Mouse (Mus musculus) lung, postnatal 4 days (tissue): ENCODE results near the gene Pacrg.

Experiments
- DNase-seq, 2 experiments: peaks; one replicate each; pipeline ENCODE4 v3.0.0; 2021

The Pacrg gene

GRCm38 (mm10) chr17:10620621-10621020, 219.5 kb downstream of the Pacrg start:
- DNase-seq: no peak

DNA sequence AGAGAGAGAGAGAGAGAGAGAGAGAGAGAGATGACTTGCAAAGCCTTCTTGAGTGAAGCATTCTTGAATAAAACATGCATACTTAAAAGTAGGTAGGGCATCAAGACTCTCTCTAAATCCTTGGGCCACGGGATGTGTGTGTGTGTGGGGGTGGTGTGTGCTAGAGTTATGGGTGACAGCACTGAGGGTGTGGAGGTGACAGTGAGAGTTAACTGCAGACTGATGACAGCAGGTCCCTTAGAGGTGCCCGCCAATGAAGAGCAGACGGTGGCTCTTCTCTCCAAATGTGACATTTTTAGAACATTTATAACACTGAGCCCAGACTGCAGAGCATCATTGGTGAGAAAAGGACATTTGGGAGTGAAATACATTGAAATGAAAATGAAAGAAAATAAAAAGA, 220.2 kb downstream of the Pacrg start:
- DNase-seq: no peak

GRCm38 (mm10) chr17:10617656-10618055, 222.5 kb downstream of the Pacrg start:
- no peak for DNase-seq

DNA sequence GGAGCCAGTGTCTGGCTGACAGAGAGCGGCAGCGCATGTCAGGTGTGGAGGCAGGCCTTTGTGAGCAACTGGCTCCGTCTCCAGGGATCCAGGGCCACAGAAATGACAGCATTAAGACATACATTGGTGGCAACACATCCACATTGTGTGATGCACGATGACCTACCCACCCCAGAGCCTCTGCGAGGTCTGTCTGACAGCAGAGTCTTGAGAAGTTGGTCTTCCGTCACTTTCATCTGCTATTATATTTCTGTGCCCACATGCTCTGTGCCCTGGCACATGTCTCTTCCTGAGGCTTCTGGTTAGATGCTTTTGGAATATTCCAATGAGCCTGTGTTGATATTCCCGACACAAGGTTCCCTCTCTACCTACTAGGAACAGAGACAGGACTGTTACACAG, 224.5 kb downstream of the Pacrg start:
- DNase-seq: no peak

- no peak for DNase-seq
These were observed 225.4 kb downstream of the Pacrg start for GRCm38 (mm10) chr17:10614696-10615095.

DNA sequence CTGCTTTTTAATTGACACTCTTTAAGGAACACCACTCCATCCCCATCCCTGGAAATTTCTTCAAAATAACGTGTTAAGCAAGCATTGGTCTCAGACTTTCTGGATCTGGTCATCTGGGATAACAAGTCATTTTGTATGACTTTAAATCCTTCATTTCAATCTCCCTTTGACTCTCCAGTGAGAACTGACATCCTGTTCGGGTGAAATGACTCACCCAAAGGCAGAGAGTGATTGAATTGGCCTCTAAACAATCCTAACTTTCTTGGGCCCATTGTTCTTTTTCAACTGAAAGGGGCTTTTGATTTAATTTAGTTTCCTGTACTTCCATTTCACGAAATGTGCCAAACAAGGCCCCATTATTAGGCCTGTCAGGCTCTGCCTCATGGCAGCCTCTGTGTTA, 228.5 kb downstream of the Pacrg start:
- DNase-seq: no peak

- no peak for DNase-seq
These were observed 232.0 kb downstream of the Pacrg start for GRCm38 (mm10) chr17:10608146-10608545.

DNA sequence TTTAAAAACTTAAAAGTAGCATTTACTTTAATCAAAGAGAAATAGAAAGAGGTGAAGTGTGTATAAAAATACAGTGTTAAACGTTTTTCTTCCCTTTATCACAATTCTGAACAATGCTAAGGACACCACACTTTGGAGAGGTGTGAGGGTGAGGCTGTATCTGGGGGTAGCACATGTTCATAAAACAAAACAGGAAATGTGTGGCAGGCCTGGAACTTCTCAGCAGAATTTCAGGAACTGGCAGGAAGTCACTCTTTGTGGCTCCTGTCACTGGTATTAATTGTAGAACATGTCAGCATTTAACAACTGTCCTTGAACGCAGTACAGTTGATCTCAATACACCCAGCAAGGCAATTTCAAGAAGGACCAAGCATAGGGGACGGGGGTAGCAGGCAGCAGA, 234.0 kb downstream of the Pacrg start:
- no peak for DNase-seq

GRCm38 (mm10) chr17:10597741-10598140, 242.4 kb downstream of the Pacrg start:
- DNase-seq: no peak

DNA sequence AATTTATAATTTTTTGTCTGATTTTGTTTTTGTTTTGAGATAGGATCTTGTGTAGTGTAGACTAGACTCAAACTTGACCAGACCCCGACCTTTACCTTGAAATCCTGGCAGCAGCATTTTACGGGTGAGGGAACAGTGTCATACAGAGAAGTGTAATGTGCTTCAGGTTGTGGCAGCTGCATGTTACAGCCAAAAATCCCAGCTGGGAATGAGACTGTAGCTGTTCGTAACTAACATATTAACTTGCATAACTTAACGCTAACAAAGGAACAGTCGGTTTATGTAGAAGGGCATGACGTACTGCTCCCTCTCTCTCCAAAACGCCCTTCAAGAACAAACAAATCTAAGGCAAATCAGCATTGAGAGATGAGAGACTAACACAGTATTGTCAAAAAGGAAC, 250.5 kb downstream of the Pacrg start:
- DNase-seq: no peak

- no peak for DNase-seq
These were observed 251.2 kb downstream of the Pacrg start for GRCm38 (mm10) chr17:10588922-10589400.

DNA sequence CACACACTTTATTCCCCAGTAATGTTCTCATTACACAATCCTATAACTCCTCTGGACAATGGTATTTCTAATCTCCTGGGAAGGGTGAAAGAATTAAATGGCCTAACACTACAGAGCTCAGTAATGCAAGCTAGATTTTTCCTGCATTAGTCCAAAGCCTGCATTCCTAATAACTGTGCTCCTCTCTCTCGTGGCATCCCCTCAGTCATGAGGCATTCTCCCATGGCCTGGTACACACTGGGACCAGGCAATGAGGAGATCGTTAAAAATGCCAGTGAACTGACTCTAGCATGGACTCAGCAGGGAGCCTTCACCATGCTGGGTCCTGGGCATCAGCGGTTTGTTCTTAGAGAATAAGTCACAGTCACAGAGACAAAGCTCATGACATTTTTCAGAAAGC, 256.8 kb downstream of the Pacrg start:
- no peak for DNase-seq

- DNase-seq: no peak
These were observed 264.8 kb downstream of the Pacrg start for GRCm38 (mm10) chr17:10575306-10575705.

DNA sequence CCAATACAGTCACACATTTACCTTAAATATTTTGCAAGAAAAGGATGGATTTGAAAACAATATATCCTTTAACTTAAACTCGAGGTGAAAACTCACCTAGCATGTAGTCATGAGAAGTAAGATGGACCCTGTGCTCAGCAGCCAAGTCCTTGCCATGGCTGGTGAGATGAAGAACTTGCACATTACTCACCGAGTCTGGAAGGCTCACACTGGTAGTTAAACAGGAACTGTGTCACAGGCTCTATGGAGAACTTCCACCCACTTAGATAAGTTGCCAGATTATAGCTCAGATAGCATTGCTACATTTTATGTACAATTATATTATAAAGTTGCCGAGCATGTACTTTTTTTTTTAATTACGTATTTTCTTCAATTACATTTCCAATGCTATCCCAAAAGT, 267.7 kb downstream of the Pacrg start:
- DNase-seq: no peak

DNA sequence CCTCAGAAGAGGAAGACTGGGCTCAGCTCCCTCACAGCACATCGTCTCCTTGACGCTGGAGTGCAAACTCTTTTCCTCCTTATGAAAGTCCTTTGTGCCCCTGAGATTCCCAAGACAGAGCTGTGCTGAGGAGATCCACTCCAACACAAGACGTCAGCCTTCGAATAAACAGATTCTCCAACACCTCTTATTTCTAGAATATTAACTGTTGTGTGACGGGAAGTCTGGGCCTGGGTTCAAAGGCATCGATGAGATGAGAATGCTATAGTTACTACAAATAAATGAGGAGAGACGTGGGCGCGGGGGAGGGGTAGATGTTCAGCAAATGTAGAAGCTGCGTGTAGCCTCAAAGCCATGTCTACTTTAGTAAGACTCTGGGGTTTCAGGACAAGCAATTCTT, 270.8 kb downstream of the Pacrg start:
- DNase-seq: peak; percentile 39 to 52

DNA sequence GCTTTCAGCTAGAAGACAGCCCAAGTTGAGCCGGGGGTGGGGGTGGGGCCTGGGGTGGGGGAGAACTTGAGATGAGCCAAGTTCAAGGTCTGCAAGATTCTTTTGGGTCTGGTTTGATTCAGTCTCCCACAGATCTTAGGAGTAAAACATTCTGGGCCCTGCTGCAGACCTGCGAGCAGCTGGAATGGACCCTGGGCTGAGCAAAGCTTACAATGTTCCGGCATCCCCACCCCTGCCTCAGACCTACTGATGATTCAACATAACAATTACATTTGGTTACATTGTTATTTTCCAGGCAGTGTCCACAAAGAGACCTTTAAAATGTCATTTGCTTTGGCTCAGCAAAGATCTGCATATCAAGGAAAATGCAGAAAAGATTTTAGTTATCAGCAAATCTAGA, 272.7 kb downstream of the Pacrg start:
- DNase-seq: no peak

DNA sequence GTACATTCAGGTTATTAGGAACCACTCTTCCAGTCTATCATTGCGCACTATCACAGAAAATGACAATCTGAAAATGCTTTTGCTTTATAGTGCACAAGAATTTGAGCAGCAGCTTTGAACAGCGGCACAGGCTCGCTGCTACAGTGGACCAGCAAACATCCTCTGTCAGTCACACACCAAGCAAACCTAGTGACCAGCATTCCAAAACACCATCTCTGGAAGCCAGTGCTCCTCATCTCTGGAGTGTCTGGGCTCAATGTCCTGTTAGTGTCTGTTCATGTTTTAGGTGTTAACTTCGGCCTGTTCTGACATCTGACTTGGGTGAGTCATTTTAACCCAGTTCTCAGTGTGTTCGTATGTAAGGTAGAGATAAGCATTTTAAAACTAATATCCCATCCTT, 275.9 kb downstream of the Pacrg start:
- DNase-seq: no peak

GRCm38 (mm10) chr17:10562871-10563270, 277.2 kb downstream of the Pacrg start:
- DNase-seq: no peak

DNA sequence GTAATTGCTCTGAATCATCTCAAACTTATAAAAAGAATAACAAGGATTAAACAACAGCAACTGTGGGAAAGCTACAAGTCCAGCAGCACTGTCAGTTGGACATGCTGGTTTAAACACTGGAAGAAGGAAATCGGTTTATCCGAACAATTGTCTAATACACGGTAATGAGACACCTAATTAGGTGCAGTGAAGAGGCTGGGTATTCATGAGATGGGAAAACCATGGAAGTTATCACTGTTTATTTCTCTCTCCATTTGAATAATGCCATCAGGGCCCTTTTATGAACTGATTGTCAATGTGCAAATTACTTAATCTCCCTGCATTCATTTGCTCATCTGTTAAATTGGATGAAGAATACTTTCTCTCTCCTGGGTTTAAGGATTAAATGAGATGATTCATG, 280.1 kb downstream of the Pacrg start:
- no peak for DNase-seq

DNA sequence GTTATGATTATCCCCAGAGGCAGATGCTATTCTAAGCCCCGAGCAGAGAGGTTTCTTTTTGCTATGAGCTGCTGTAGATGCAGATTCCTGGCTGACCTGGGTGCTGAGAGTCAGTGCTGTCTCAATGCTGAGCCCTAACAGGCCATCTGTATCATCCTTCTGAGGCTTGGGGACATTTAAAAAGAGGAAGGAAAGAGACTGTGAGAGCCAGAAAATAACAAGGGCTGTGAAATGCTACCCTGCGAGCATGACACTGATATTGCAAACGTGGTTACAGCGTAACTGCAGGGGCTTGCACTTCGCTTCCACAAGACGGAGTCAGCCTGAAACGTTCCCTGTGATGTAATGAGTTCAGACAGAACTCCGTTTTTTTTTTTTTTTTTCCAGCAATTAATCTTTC, 281.4 kb downstream of the Pacrg start:
- no peak for DNase-seq

GRCm38 (mm10) chr17:10552295-10553056, 287.6 kb downstream of the Pacrg start:
- no peak for DNase-seq

- DNase-seq: no peak
These were observed 289.2 kb downstream of the Pacrg start for GRCm38 (mm10) chr17:10550781-10551520.

GRCm38 (mm10) chr17:10549825-10550224, 290.3 kb downstream of the Pacrg start:
- DNase-seq: no peak

GRCm38 (mm10) chr17:10548969-10549368, 291.1 kb downstream of the Pacrg start:
- DNase-seq: no peak
